Mouse (Mus musculus) T-helper 2 cell (primary cell): Measurements from ENCODE around the gene Nol4l.

ENCODE experiments used
- in situ Hi-C: fragments of 300-600 bp; cut with MboI, MseI; formaldehyde crosslinking; loops from one replicate; pipeline ENCODE4 v1.15.1; 2025; ENCODE audit warnings: high pct_unique_total_duplicates

Nol4l gene

DNA sequence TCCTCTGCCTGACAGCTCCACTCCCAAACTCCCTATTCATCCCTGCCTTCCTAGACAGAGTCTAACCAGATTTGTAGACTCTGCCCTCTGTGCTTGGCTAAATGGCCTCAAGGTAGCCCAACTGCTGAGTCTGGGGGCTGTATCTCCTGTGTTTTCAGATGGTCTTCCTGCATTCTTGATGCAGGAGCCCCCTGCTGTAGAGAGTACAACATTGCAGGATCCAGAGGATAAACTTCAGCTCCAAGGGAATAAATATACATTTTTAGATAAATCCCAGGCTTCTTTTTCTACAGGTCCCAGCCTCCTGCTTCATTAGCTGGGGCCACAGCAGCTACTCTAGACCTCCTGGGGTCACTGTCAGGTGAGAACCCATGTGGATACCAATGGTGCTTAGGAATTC, 108.5 kb downstream of the Nol4l start:
- in situ Hi-C loops = no loop called here

DNA sequence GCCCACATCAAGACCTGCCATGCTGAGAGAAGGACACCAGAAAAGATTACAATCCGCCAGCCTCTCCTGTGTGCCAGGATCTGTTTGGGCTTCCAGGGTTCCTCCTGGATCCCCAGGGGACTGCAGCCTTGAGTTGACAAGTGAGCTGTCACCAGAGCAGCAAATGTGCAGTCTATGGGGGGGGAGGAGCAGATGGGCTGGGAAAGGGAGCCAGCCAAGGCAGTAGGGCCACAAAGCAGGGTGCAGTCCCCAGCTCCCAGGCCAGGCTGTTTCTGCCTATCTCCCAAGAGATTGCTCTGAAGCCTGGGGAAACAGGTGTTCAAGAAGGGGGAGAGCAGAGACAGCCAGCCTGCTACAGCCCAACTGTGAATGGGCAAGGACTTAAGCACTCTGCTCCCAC, 111.4 kb downstream of the Nol4l start:
- in situ Hi-C loops = no loop called here

DNA sequence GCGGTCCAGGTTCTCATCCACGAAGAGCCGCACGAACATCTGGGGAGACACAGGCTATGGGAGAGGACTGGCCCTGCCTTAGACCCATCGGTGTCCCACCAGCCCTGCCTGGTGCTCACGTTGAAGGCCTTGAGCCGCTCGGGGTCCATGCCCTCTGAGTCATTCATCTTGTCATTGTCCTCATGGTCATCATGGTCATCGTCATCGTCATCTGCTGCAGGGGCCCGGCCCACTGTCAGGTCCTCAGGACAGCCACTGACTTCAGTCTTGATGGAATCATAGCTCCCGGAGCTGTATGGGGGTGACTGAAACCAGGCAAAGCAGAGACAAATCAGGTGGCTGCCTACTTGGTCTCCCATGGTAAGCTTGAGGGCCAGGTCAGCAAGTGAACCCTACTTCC, 111.9 kb downstream of the Nol4l start:
- in situ Hi-C loops = no loop called here

DNA sequence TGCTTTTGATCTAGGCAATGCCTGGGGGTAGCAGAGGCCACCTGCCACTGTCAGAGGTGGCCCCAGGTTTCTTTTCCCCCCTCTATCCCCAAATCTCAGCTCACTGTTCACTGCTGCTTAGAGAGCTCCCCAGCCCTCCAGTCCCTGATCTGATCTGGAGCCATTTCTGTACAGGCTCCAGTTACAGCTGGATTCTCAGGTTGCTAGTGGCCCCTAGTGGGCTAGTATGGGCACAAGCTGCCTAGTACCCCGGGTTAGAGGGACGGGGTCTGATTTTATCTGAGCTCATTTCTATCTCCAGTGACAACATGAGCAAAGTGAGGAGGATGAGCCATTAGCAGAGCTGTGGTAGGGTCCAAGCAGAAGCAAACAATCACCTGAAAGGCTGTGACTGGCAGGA, 115.2 kb downstream of the Nol4l start:
- in situ Hi-C loops = no loop called here

DNA sequence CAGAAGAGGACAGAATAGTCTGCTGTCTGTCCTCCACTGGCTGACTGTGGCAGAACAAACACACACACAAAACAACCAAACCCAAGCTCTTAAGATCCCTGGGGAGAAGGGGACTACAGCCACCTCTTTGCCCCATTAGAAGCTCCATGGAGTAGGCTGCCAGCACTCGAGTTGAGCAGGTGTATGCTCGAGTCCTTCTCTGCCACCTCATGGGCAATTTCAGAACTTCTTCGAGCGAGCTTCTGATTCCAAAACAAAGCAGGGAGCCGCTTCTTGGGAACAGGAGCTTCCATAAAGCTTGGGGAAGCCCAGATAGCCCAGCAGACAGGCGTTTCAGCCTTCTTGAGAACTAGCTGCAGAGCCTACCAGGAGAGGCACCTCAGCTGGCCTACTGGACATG, 117.2 kb downstream of the Nol4l start:
- in situ Hi-C loops = no loop called here

DNA sequence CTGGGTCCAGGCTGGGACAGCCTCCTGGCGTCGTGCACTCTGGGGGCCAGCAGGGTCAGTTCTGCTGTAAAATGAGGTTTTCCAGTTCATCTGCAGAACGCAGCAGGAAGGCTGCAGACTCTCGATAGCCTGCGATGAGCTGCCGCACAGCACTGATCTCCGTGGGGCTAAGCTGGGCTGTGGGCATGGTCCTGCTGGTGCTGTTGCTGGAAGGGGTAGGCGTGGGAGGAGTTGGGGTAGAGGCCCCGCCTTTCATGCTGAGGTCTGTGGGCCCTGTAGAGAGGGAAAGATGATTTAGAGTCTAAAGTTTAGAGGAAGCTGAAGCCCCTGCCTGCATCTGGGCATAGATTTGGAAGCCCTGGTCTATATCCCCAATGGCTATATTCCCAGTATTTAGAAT, 118.2 kb downstream of the Nol4l start:
- in situ Hi-C loops = no loop called here

DNA sequence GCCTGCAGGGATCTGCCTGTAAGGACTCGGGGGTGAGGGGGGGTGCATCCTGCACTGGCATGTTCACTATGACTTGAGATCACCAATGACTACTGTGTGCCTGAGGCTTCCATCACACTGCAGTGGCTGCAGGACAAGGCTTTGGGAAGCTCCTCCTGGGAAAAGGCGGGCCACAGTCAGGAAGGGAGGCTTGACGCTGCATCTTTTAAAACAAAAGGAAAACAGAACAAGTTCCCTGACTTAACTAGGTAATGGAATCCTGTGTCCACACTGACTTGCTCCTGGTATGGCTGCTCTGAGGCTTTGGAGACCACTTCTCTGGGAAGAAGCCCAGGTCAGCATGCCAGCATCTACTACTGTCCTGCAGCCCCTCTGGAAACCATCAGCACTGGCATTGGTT, 120.8 kb downstream of the Nol4l start:
- in situ Hi-C loops = no loop called here

DNA sequence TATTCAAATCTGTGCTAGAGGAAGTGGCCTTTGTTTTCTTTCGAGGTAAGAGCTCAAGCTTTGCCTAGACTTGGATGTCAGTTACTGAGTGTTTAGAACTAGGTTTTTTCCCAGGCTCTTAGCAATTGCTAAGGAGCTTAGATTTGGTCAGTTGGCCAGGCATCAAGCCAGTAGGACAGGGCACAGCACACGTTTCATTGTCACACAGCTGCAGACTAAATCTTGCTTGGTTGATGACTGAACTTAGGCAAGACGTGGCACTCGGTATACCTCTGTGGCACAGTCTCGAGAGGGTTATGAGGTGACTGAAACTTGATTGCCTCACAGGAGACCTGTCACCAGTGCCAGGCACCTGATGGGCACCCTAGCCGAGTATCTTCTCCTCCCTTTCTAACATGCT, 122.9 kb downstream of the Nol4l start:
- in situ Hi-C loops = no loop called here

DNA sequence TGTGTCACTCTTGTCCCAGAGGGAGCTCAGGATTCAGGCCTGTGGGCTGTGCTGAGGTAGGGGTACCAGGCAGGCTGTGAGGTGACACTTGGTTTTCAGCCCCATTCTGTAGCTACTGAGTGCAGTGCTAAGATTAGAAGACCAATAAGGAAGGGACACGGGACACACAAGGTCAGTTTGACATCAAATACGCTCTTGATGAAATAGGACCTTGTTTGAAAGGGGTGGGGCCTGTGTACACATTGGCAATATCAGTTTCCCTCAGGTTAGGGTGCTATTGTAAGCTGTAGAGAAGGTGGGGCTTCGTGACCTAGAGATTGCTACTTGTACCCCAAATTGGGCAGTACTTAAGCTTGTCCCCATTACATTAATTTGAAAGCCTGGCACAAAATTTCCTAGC, 124.9 kb downstream of the Nol4l start:
- in situ Hi-C loops = no loop called here

DNA sequence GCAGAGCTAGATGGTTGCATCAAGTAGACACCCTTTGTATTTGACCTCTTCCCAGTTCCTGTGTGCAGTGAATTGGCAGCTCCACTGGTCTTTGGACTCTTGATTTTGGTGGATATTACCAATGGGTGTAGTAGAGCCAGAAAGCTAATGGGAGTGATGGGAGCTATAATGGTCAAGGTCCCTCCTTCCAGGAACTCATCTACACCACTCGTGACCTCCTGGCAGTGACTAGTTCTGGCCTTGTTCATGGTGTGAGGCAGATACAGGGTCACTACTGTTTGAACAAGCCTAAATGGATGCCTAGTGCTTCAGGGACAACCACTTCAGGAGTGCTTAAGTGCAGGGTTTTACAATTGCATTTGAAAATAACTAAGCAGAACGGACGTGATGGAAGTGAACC, 125.7 kb downstream of the Nol4l start:
- in situ Hi-C loops = no loop called here

DNA sequence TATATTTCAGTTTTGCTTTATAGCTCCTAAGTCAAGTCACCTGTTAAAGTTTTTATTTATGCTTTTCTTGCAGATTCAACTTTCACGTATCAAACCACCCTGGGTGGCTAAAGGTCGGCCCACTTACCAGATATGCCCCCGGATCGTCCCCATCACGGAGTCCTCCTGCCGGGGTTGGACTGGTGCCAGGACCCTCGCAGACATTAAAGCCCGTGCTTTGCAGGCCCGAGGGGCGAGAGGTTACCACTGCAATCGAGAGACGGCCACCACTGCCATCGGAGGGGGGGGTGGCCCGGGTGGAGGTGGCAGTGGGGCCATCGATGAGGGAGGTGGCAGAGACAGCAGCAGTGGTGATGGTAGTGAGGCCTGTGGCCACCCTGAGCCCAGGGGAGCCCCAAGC, 130.6 kb downstream of the Nol4l start:
- in situ Hi-C loops = loop anchor here (5.0 kb wide), 1 partner anchor 77 kb away; no protein-coding TSS in a partner anchor

DNA sequence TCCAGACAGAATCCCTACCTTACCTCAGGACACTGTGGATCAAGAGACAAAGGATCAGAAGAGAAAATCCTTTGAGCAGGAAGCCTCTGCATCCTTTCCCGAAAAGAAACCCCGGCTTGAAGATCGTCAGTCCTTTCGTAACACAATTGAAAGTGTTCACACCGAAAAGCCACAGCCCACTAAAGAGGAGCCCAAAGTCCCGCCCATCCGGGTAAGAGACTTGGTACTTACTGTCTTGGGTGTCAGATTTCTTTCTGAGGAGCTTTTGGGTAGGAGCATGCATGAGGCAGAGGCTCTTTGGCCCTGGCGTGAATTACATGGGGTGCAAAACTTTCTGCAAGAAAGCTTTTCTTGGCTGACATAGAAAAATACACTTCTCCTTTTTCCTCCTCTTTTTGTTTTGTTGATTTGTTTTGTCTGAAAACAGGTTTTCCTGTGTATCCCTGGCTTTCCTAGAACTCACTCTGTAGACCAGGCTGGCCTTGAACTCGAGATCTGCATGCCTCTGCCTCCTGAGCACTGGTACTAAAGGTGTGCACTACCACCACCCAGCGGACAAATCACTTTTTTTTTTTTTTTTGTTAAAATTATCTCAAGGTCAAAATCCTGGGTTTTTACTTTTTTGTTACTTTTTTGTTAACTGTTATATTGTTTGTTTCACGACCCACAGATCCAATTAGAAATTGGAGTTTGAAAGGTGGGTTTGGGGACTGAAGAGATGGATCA, 131.8 kb downstream of the Nol4l start:
- in situ Hi-C loops = loop anchor here (5.0 kb wide), 1 partner anchor 76 kb away; no protein-coding TSS in a partner anchor

DNA sequence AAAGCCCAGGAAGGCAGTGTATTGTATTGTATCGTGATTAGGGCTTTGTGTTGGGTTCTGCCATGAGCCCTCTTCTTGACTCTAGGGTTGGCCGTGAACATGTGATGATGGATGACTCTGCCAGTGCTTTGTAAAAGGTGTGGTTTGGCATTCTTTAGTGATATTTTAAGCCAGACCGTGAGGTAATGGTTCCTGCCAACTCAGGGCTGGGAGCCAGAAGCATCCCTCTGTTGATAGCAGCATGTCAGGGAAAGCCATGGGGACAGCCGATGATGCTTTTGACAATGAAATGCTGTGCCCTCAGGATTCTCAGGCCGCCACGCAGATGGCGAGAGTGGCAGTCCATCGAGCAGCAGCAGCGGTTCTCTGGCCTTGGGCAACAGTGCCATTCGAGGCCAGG, 136.7 kb downstream of the Nol4l start:
- in situ Hi-C loops = no loop called here

DNA sequence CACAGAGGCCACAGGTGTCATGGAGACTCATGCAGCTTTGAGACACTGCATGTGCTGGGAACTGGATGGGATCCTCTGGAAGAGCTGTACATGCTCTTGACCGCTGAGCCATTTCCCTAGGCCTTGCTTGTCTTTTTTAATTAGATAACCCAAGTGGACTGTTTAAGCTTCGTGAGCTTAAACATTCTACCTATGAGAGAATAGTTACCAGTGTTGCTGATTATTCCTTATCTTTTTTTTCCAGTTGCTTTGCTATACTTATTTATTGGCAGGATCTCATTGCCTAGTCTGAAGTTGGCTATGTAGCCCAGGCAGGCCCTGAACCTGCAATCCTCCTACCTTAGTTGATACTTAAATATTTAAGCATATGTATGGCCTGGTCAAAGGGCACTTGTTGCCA, 139.9 kb downstream of the Nol4l start:
- in situ Hi-C loops = no loop called here

DNA sequence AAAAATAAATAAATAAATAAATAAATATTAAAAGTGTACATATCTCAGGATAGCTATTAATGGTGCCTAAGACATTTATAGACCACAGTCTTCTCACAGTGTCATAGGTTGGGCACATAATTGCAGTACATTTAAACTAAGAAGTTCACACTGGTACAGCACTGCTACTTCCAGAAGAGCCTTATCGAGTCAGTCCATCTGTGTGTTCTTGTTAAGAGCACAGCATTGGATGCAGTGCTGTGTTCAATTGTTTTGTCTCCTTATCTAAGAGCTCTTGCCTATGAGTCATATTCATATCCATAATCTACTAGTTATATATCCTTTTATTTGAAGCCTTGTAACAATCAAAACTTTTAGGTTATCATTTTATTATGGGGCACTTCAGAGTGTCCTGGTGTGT, 149.3 kb downstream of the Nol4l start:
- in situ Hi-C loops = no loop called here

DNA sequence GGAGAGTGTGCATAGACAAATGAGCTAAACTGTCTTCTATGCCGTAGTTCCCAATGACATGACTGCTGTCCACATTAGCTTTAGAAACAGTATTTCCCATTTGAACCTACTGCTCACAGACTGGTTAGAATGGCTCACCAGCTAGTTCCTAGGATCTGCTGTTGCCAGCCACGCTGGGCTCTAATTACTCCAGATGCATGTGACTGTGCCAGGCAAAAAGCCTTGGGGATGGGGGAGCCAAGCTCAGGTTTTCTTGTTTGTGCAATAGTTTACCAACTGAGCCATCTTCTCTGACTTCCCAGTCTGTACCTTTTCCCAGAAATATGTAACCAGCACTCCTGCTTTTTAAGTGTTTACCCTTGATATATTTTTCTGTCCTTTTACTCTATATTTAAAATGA, 154.4 kb downstream of the Nol4l start:
- in situ Hi-C loops = no loop called here

DNA sequence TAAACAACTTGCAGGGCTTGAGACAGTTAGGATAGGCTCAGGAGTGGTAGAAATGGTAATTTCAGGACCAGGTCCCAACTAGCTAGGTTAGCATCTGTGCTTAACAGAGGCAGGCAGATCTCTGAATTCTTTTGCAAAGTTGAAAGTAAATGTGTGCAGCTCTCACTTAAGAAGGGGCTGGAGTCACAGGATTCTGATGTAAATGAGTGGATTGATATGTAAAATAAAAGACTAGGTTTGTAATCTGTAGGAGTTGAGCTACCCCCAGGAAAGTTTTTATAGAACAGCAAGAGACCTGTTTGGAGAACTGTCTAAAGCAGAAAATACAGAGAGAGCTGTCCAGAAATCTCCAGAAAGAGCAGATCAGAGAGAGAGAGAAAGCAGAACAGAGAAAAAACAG, 158.9 kb downstream of the Nol4l start:
- in situ Hi-C loops = no loop called here

DNA sequence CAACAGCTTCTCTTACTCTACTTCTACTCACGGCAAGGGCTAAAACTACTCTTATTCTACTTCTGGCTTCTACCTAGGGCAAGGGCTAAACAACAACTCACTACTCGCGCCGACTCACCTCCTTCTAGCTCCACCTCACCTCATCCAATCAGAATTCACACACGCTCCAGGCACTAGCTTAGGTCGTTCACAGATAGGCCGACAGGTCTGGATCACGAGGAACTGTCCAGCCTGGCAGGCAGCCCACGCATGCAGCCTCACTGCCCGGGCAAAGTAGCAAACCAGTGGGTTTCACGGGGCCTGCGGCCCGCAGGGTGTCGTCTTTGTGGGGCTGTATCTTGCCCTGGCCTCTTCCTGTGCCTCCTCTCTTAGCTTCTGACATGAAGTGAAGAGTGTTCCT, 165.2 kb downstream of the Nol4l start:
- in situ Hi-C loops = loop anchor here (5.0 kb wide), 1 partner anchor 492 kb away; no protein-coding TSS in a partner anchor

DNA sequence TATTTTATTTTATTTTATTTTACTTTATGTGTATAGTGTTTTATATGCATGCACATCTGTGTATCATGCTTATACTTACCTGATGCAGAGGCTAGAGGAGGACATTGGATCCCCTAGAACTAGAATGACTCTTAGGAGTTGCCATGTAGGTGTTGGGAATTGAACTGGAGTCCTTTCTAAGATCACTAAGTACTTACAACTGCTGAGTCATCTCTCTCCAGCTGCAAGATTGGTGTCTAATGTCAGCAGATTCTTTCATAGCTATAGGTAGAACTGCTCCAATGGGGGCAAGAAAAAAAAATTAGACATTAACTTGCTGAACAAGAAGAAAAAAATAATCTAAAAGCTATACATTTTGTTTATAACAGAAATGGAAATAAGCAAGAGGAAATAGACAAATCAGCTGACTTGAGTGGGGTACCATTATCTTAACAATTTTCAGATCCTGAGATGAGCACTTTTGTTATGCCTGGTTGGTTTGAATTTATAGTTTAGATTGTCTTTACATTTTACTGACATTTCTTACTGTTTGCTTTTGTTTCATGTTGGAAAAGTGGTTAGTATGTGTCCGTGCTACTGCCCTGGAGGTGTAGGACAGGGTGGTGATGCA, 168.6 kb downstream of the Nol4l start:
- in situ Hi-C loops = loop anchor here (5.0 kb wide), 1 partner anchor 489 kb away; no protein-coding TSS in a partner anchor
